Mouse (Mus musculus): ENCODE results near the gene Ikbke. TPM values are rescaled to one million over a fixed set of nuclear protein-coding genes. Genes with fewer than 3 reads are reported as not detected.

The Ikbke gene
- total RNA-seq, 2 experiments from 2014 or later, result 0.95 to 1.9 TPM

GRCm38 (mm10) chr1:131239576-131240193 is 39.7 kb downstream of the Ikbke start:
- DNase-seq, result no peak

- DNase-seq, result peak; percentile 81
Observed at GRCm38 (mm10) chr1:131238931-131239381, 40.5 kb downstream of the Ikbke start.

- DNase-seq, result no peak
Observed at GRCm38 (mm10) chr1:131236077-131236476, 43.3 kb downstream of the Ikbke start.

DNA sequence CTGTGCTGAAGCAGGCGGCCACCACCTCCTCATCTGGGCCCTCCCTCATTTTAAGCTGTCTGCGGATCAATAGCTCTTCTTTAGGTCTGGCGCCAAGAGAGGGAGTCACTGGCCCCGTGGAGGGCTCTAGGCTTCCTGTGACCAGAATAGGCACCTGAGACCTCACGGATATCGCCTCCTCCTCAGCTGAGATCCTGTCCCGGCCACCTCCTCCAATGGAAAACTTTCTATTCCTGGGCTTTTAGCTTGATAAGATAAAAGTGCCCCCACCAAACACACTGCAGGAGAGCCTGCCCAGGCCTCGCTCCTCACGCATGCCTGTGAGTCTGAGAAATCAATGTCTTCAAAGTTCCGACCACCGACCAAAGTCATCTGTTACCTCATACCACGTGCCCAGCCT is 45.9 kb downstream of the Ikbke start:
- no peak for DNase-seq

GRCm38 (mm10) chr1:131228659-131229058 is 50.7 kb downstream of the Ikbke start:
- no peak for DNase-seq

DNA sequence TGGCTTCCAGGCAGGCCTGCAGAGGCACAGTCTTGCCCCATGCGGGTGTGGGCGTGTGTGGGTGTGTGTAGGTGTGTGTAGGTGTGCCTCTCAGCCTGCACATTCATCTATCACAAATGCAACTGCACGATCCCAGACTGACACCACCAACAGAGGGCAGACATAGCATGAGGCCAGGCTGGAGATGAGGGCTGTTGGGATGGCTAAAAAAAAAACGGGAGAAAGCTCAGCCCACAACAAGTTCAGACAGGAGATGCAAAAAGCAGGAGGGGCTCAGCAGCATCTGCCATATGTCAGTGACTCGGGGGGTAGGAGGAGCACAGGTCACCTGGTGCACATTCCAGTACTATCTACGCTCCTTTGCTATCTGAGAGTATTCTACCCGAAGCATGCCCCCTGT is 51.2 kb downstream of the Ikbke start:
- no peak for DNase-seq

DNA sequence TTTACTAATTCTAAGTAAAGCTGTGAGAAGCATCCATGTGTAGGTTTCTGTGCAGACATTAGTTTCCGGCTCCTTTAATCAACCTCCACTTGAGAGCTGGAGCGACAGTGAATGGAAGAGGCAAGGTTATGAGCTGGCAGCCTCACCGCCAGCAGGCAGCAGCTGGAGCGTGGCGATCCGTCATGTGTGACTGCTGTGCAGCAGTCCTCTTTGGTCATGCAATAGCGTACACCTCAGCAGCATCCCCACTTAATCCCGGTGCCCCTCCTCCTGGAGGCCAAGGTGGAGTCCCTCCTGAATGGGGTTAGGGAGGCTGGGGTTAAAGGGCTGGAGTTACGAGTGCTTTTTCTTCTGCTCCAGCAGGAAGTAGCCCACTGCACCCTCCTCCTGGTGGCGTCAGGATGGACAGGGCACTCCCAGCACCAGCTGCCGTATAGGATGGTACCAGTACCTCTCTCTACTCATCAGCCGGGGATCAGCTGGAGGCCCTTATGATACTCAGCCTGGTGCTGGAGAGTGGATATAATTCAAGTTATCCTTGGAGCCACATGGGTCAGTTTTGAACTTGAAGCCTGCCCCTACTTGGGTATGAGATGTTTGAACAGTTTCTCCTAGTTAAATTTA is 54.4 kb downstream of the Ikbke start:
- DNase-seq, result no peak

GRCm38 (mm10) chr1:131223345-131223744 is 56.1 kb downstream of the Ikbke start:
- DNase-seq, result no peak

- no peak for DNase-seq
Observed at GRCm38 (mm10) chr1:131221822-131222590, 57.4 kb downstream of the Ikbke start.

- DNase-seq, result no peak
Observed at GRCm38 (mm10) chr1:131218933-131219332, 60.5 kb downstream of the Ikbke start.

DNA sequence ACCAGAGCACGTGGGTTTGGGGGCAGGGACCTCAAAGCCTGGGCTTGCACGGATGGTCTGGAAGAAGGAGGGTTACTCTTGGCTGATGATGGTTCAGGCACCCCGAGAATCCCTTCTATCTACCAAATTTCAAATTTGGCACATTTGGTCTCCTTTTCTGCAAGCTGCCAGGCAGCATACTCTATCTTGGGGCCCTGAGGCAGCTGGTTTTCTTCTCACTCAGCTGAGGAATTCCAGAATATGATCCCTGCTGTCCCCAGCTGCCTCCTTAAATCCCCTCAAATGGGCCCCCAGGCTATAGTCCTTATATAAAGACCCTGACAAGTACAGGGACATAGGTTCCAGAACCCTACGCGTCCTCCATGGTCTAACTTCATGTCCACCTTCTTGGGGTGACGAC is 66.0 kb downstream of the Ikbke start:
- no peak for DNase-seq

GRCm38 (mm10) chr1:131212956-131213355 is 66.5 kb downstream of the Ikbke start:
- no peak for DNase-seq

- DNase-seq, result no peak
Observed at GRCm38 (mm10) chr1:131211655-131212054, 67.8 kb downstream of the Ikbke start.

- DNase-seq, result no peak
Observed at GRCm38 (mm10) chr1:131209971-131210426, 69.4 kb downstream of the Ikbke start.

- no peak for DNase-seq
Observed at GRCm38 (mm10) chr1:131208800-131209199, 70.6 kb downstream of the Ikbke start.

DNA sequence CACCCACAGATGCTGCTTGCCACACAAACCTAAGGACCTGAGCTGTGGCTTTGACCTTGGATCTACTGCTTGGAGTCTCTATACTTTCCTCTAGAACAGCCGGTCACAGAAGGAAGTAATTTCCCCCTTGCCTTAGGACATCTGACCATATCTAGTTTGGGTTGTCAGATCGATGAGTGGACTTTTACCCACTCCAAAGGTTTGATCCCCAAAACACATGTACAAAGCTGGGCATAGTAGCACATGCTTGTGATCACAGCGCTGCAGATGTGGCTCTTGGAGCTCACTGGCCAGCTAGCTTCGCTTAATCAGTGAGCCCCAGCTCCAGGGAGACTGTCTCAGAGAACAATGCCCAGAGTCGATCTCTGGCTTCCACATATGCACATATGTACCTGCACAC is 71.3 kb downstream of the Ikbke start:
- no peak for DNase-seq

GRCm38 (mm10) chr1:131207531-131207930 is 71.9 kb downstream of the Ikbke start:
- peak; percentile 36 for DNase-seq

- DNase-seq, result no peak
Observed at GRCm38 (mm10) chr1:131206342-131206741, 73.1 kb downstream of the Ikbke start.

DNA sequence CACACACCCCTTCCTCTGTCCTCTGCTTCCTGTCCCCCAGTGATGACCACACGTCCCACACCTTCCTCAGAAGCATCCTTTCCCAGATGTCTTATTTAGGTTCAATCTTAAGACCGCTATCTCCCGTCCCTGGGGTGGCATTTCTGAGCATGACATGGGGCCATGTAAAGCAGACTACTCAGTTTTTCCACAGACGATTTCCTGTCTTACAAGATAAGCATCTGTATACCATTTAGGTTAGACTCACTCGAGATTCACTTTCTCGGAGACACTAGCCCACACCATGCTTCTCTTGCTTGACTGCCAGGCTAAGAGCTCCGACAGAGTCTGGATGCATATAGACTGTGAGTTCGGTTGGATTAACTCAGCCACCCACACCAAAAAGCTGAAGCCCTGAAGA is 74.9 kb downstream of the Ikbke start:
- DNase-seq, result no peak
